Mouse (Mus musculus) gastrocnemius, adult 2 months (tissue): ENCODE results near the gene Trdmt1. TPM values are rescaled to one million over a fixed set of nuclear protein-coding genes. Genes with fewer than 3 reads are reported as not detected.

Experiments used
- DNase-seq: peaks from one replicate; pipeline ENCODE4 v3.0.0; 2022
- H3K27ac ChIP-seq: fragments of 200-600 bp; 2 replicates; pipeline ENCODE4 v1.8.1; 2022; ENCODE audit warnings: mild to moderate bottlenecking
- H3K4me3 ChIP-seq: fragments of 200-600 bp; 2 replicates; pipeline ENCODE4 v1.8.1; 2022; ENCODE audit warnings: mild to moderate bottlenecking, moderate library complexity
- CTCF ChIP-seq: fragments of 200-600 bp; IDR thresholded peaks from 2 replicates; pipeline ENCODE4 v1.8.1; 2022; ENCODE audit warnings: antibody characterized with exemption, mild to moderate bottlenecking, moderate library complexity
- intact Hi-C: fragments of 180-260 bp; cut with DNase I; formaldehyde crosslinking; loops from one replicate; pipeline ENCODE4 v1.15.1; 2025
- total RNA-seq, 2 experiments: library from RNA; stranded (reverse); gene quantifications; 2 replicates each; pipeline ENCODE4 v1.2.3; 2021

The Trdmt1 gene
- total RNA-seq, 2 experiments from 2014 or later, result 3.6 to 6.4 TPM

DNA sequence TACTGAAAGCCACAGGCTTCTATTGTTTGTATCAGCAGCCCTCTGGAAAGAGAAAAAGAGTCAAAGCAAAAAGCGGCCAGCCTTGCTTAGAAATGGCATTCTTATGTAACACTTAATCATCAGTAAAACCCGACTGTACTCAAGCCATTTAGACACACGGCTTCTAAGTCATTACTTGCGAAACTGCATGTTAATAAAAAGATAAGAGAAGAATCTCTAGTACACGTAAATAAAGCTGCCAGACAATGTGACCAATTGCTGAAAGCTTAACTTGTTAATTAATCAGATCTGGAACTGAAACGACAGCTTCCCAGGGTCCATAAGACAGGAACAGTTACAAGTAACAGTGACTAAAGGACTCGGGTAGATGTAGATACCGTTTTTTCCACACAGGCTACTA lies 22.4 kb downstream of the Trdmt1 start:
- no peak for DNase-seq
- no peak for TF ChIP-seq CTCF
- H3K27ac ChIP-seq, result peak overlapping the region; percentile 36
- intact Hi-C loops, result loop anchor here (10.0 kb wide), 1 partner anchor 227 kb away; no protein-coding TSS in a partner anchor
- no peak overlapping the region; the same call in 1 of the 2 replicates for H3K4me3 ChIP-seq

DNA sequence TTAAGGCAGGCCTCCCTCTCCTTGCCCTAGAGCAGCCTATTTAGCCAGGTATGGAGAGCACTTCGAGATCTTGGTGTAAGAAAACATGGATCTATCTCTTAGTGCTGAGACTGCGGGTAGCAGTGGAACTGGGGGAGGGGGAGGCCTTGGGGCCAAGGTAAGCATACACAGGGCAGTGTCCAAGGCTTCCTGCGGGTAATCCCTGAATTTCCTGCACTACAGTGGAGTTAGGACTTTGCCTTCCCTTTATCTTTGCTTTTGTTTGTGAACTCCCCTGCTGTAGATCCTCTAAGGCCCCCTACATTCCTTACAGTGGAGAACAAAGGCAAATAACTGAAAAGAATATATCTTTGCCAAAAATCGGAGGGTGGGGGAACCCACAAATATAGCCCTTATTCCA lies 29.5 kb downstream of the Trdmt1 start:
- TF ChIP-seq CTCF, result no peak
- Histone ChIP-seq H3K27ac (no peak overlapping the region), H3K4me3 (no peak overlapping the region)
- intact Hi-C loops, result no loop called here
- DNase-seq, result no peak

DNA sequence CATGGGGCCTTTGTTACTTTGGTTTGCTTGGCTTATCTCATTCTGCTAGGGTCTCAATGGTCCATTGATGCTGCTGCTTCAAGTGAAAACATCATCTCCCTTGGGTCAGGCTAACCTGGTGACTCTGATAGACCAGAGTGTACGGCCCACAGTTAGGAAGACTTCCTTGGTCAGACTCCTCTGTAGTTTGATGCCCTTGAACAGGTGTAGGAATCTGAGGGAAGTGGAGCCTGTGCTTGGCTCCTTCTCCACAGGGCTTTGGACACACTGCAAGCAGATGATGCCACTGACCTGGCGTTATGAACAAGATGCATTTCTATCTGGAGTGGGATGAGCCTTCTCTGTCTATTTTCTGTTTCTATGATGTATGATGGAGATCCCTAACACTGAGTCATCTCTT lies 41.8 kb downstream of the Trdmt1 start:
- Histone ChIP-seq H3K4me3 (no peak overlapping the region), H3K27ac (no peak overlapping the region)
- DNase-seq, result no peak
- TF ChIP-seq CTCF, result no peak
- intact Hi-C loops, result no loop called here

DNA sequence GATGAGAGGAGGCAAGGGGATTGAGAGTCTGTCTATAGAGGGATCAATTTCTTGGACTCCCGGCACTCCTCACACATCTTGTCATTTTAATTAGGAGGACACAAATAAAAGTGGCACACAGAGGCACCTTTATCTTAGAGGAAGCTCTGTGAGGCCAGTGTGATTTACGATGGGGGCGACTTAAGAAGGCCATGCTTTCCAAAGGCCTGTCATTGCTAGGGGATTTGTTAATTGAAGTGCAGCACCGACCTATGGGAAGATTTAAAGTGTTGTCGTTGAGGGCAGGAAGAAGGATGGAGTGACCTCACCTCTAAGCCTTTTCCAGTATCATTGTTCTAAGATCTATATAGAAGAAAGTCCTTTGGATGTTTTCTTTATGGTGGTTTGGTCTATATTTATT lies 42.9 kb downstream of the Trdmt1 start:
- intact Hi-C loops, result no loop called here
- DNase-seq, result no peak
- Histone ChIP-seq H3K4me3 (no peak overlapping the region), H3K27ac (no peak overlapping the region)
- TF ChIP-seq CTCF, result no peak

DNA sequence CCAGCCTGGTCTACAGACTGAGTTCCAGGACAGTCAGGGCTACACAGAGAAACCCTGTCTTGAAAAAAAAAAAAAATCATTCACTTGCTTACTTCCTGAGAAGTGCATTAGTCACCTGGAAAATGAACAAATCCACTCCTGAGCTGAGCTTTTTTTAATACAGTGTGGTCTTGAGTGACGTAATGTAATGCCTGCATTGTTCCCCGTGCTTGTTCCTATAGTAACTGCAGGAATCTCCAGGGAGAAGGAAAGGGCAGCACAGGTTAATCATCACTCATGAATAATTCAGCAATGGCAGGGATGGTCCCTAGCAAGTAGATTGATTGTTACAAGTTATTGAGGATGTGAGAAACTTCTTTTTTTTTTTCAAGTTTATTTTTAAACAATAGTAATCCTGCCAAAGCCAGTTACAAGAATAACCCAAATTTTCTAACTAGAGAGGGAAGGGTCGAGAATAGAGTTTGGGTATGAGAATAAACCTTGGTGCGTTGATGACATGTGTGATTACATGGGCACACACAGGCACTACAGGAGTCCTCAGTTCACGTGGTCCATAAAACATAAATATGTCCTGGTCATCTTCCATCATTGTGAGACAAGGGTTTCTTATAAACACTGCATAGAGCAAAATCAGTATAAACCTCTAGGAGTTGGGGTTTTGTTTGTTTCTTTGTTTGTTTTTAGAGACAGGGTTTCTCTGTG lies 44.0 kb downstream of the Trdmt1 start:
- TF ChIP-seq CTCF, result no peak
- no peak for DNase-seq
- H3K27ac ChIP-seq, result no peak overlapping the region
- intact Hi-C loops, result no loop called here
- H3K4me3 ChIP-seq, result no peak overlapping the region

DNA sequence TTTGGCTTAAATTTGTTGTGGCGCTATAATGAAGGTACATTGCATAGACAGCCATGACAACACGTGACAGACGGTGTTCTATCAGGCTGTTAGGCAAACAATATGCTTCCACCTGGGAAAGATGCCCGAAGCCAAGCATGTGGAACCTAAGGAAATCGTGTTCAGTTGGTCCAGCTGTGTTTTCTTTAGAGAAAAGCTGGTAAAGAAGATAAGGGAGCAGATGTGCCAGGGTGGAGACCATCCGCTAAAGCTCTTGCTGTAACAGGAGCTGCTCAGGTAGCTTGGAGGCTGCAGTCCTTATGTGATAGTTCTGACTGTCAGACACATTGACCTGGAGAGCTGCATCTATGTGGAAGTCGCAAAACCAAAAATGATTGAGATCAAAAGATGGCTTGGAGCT lies 45.3 kb downstream of the Trdmt1 start:
- no peak for TF ChIP-seq CTCF
- DNase-seq, result no peak
- H3K27ac ChIP-seq, result no peak overlapping the region
- H3K4me3 ChIP-seq, result no peak overlapping the region
- intact Hi-C loops, result no loop called here

DNA sequence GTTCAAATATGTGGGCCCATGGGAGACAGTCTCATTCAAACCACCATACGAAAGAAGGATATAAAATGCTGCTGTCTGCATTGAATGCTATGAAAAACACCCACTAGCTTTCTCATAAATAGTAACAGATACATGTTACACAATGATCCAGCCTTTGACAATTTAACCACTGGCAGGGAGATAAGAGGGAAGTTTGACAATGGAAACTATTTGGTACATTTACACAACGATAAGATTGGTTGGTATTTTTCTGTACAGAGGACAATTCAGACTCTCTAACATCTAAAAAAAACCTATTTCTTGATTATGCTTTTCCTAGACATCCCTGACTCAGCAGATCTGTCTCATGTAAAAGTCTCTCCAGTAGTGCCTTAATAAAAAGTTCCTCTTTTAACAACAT lies 48.4 kb downstream of the Trdmt1 start:
- Histone ChIP-seq H3K4me3 (no peak overlapping the region), H3K27ac (no peak overlapping the region)
- intact Hi-C loops, result no loop called here
- TF ChIP-seq CTCF, result no peak
- no peak for DNase-seq

DNA sequence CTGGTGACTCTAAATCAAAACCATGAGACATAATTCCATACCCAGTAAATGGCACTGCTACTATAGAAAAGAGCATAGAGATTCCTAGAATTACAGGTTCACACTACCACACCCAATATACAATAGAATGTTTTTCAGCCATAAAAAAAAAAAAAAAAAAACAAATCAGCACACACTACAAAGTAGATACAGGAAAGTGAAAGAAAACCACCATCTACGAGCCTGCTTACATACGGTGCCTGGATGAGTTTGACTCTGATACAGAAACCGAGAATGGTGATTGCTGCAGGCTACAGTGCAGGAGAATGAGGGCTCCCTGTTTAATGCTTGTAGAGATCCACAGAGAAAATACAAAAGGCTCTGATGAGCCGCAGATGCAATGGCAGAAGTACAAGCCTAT lies 51.5 kb downstream of the Trdmt1 start:
- TF ChIP-seq CTCF, result no peak
- no peak overlapping the region for H3K27ac ChIP-seq
- intact Hi-C loops, result no loop called here
- DNase-seq, result no peak
- no peak overlapping the region for H3K4me3 ChIP-seq

DNA sequence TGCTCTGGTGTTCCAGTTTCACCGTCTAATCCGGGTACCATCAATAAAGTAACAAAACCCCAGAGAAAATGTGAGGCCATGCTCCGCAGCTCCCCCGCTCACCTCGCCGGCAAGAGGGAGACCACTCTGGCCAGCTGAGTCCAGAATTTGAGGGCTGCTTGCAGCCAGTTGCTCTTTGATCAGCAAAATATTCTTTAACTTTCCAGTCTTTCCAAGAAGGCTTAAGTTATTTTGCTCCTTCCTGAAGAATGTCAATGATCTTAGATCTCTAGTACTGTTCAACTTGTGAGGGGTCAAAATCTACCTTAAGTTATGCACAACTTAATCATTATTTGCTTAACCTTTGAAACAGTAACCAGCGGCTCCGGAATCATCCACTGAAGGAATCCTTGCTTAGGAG lies 52.7 kb downstream of the Trdmt1 start, which contains the start of gene Cubn:
TSS of gene Cubn (minus strand) at position 80 of the 400 bp plus-strand sequence.
- intact Hi-C loops, result no loop called here
- DNase-seq, result no peak
- no peak for TF ChIP-seq CTCF
- Histone ChIP-seq H3K4me3 (no peak within 1 kb of the TSS), H3K27ac (no peak within 1 kb of the TSS)

DNA sequence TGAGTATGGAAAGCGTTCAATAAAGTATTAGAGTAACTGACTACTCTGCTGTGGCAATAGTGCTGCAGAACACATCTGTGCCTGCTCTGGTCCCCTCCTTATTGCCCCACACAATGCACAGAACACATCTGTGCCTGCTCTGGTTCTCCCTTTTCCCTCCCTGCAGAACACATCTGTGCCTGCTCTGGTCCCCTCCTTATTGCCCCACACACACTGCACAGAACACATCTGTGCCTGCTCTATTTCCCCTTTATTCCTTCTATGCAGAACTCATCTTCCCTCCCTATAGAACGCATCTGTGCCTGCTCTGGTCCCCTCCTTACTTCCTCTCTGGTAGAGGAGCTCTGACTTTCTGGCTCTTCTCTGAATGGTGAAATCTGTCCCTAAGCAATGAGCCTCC lies 54.0 kb downstream of the Trdmt1 start:
- DNase-seq, result no peak
- TF ChIP-seq CTCF, result no peak
- H3K27ac ChIP-seq, result no peak overlapping the region
- H3K4me3 ChIP-seq, result no peak overlapping the region
- intact Hi-C loops, result no loop called here

DNA sequence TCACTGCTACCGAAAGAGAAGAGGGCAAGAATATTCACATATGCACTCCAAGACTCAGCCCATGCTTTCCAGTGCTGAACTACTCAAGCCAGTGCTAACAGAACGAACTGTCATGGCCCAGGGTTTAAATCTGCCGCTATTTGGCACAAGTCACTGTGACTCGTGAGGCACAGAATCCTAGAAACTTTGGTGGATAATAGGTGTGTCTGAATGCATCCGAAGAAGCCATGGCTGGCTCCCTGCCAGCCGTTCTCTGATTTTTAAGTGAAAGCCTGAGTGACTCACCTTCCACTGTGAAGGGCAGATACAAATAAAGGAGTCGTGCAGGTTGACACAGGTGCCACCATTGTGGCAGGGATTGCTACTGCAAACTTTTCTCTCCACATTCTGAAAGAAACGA lies 58.0 kb downstream of the Trdmt1 start:
- peak; percentile 21 for DNase-seq
- no peak overlapping the region for H3K27ac ChIP-seq
- intact Hi-C loops, result no loop called here
- no peak overlapping the region for H3K4me3 ChIP-seq
- TF ChIP-seq CTCF, result no peak

DNA sequence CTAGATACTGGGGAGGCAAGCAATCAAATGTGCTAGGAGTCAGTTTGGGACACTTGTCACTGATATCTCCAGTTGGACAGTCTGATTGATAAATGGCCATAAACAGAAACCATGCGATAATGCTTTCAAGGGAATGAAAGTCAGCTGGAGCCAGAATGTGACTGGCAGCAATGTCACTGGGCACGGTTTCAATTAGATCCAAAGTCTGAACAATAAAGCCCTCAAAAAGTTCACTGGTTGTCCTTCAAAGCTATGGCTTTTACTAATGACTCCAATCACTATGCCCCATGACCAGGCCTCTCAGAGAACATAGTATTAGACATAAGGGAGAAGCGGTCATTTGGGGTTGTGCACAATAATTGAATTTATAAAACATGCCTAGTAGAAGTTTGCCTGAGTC lies 59.9 kb downstream of the Trdmt1 start:
- TF ChIP-seq CTCF, result no peak
- Histone ChIP-seq H3K4me3 (no peak overlapping the region), H3K27ac (no peak overlapping the region)
- intact Hi-C loops, result no loop called here
- DNase-seq, result no peak

DNA sequence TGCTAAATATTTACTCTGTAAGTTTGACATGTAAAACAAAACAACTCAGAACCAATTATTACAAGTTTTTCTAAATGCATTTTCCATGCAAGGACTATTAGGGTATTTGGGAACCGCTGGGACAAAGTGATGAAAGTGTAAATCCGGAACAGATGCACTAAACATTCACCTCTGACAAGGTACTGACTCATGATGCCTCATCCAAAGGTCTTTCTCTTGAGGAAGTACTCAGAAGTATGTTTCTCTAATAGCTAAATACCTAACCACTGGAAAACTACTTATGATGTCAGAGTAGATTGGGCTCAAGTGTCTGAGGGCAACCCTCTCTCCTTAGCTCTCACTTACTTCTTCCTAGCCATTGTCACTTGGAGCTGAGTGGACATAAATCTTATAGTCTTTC lies 63.7 kb downstream of the Trdmt1 start:
- no peak for DNase-seq

DNA sequence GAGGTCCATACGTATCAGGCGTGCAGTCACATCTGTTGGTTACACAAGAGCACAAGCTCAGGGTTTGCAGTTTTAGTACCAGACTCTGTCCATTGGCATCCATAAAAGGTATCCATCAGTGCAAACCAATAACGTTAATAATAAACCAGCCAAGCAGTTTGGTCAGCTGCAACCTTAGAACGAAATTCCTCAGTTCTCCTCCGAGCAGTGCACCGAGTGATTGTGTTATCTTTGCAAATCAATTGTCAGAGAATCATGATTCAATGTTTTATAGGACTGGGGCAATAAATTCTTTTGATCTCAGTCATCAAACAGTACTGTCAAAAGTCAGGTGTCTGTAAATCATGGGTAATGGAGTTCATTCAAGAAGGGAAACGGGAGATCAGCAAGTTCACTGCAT lies 65.3 kb downstream of the Trdmt1 start:
- intact Hi-C loops, result no loop called here
- no peak for DNase-seq
- no peak for TF ChIP-seq CTCF
- Histone ChIP-seq H3K27ac (no peak overlapping the region), H3K4me3 (no peak overlapping the region)

More for the DNA sequence above, 63.7 kb downstream of the Trdmt1 start:
- no peak for TF ChIP-seq CTCF
- H3K4me3 ChIP-seq, result no peak overlapping the region
- intact Hi-C loops, result no loop called here
- H3K27ac ChIP-seq, result no peak overlapping the region
